ENCODE assay signal across 8 mouse cellular contexts in genomic region chr1:41157651-41158513, GRCm38 (mm10).
DNase-seq lines count a peak whose midpoint lies in the region; ATAC-seq lines count a peak whose summit lies in the region.

No protein-coding gene starts in this region.

- no peak overlapping the region; the same call in 1 of the 2 replicates for H3K9ac ChIP-seq in midbrain, embryonic 12.5 days (replicated peaks)

- H3K4me3 ChIP-seq in forebrain, embryonic 10.5 days: no peak overlapping the region; the same call in 1 of the 2 replicates
- H3K4me3 ChIP-seq in midbrain, embryonic 12.5 days: peak overlapping the region; percentile 15; the same call in 1 of the 2 replicates

- no peaks in the 10 kb centered on the region for H3K36me3 ChIP-seq in forebrain, embryonic 10.5 days (replicated peaks)
- H3K36me3 ChIP-seq in midbrain, embryonic 12.5 days: no peaks in the 10 kb centered on the region

- 57% methylated on average over 20 of the region's 21 CpGs for WGBS in forebrain, embryonic 10.5 days
- WGBS in midbrain, embryonic 12.5 days: 15% methylated on average over 19 of the region's 21 CpGs

- peak; percentile 78 for ATAC-seq in frontal cortex, adult (ENCODE audit: low TSS enrichment)
- peak; percentile 96 for ATAC-seq in midbrain, embryonic 12.5 days (ENCODE audit: low FRiP score, low read depth)
- no peak for ATAC-seq in megakaryocyte progenitor cell, adult 5-6 weeks (replicated peaks; ENCODE audit: poor library complexity)
- ATAC-seq in megakaryocyte-erythroid progenitor cell, adult 5-6 weeks (replicated peaks; ENCODE audit: low FRiP score, low TSS enrichment, poor library complexity, severe bottlenecking): no peak

- no peaks in the 10 kb centered on the region for H3K9me3 ChIP-seq in forebrain, embryonic 10.5 days
- no peaks in the 10 kb centered on the region for H3K9me3 ChIP-seq in midbrain, embryonic 12.5 days

- H3K27ac ChIP-seq in forebrain, embryonic 10.5 days: peak overlapping the region; percentile 70
- H3K27ac ChIP-seq in midbrain, embryonic 12.5 days (replicated peaks): peak overlapping the region; percentile 88

- DNase-seq in frontal cortex, postnatal 25 days (ENCODE audit: low spot score in 2 of 2): no peak
- DNase-seq in forebrain, embryonic 10.5 days (ENCODE audit: extremely low spot score, low spot score): peak; percentile 41
- peak; percentile 87 for DNase-seq in kidney, adult 9 months
- no peak for DNase-seq in heart, postnatal 4 days

- peaks cover 44% of the 10 kb centered on the region for H3K4me1 ChIP-seq in forebrain, embryonic 10.5 days
- H3K4me1 ChIP-seq in midbrain, embryonic 12.5 days: peaks cover 48% of the 10 kb centered on the region

- H3K27me3 ChIP-seq in forebrain, embryonic 10.5 days (ENCODE audit: poor library complexity, severe bottlenecking): peaks cover 42% of the 10 kb centered on the region
- H3K27me3 ChIP-seq in midbrain, embryonic 12.5 days: no peaks in the 10 kb centered on the region

- peak overlapping the region; percentile 45 for H3K4me2 ChIP-seq in midbrain, embryonic 12.5 days (replicated peaks)

Comparison
In these comparisons a context has a peak if more than half of its experiments do, and no peak if none do; other contexts are left out.
1. ATAC-seq: peak in frontal cortex, adult (single experiment) and midbrain, embryonic 12.5 days (single experiment); none in megakaryocyte progenitor cell, adult 5-6 weeks (single experiment) and megakaryocyte-erythroid progenitor cell, adult 5-6 weeks (single experiment).
2. DNase-seq: peak in forebrain, embryonic 10.5 days (single experiment) and kidney, adult 9 months (single experiment); none in frontal cortex, postnatal 25 days (0 of 2) and heart, postnatal 4 days (single experiment).